Mouse (Mus musculus) liver, embryonic 14.5 days (tissue): ENCODE results near the gene Mboat2. TPM values are rescaled to one million over a fixed set of nuclear protein-coding genes. Genes with fewer than 3 reads are reported as not detected.

Experiments
- ATAC-seq: fragments of 200-750 bp; cut with Nextera tagmentation; 2 replicates; pipeline ENCODE4 v1.8.0; 2017; ENCODE audit warnings: moderate number of reproducible peaks, mild to moderate bottlenecking, moderate library complexity; ENCODE audit not compliant: insufficient read depth
- DNase-seq, 3 experiments: peaks; one replicate each; pipeline ENCODE4 v3.0.0-alpha.2; 2012 to 2013; ENCODE audit warnings: low read depth in 3 of 3, low spot score in 3 of 3
- H3K27ac ChIP-seq: fragments of 300-500 bp; sonication (generic); 2 replicates; pipeline ENCODE4 v1.5.1; 2014; ENCODE audit warnings: moderate library complexity, mild to moderate bottlenecking, control low read depth, inconsistent platforms
- H3K27me3 ChIP-seq: fragments of 300-500 bp; sonication (generic); 2 replicates; pipeline ENCODE4 v1.6.1; 2014; ENCODE audit warnings: mild to moderate bottlenecking, low read length, moderate library complexity; ENCODE audit not compliant: control insufficient read depth, insufficient read depth
- H3K36me3 ChIP-seq: fragments of 300-500 bp; sonication (generic); replicated peaks from 2 replicates; pipeline ENCODE4 v1.6.1; 2014; ENCODE audit warnings: low read depth; ENCODE audit not compliant: control insufficient read depth, insufficient read depth
- H3K4me1 ChIP-seq, 2 experiments: fragments of 200-500 bp in 1 of 2; fragments of 300-500 bp in 1 of 2; sonication (generic) in 1 of 2; replicated peaks; 2 replicates each; pipeline ENCODE4 v1.6.1; 2012 to 2014; ENCODE audit warnings: antibody characterized with exemption in 1 of 2, inconsistent platforms in 1 of 2, low read length in 1 of 2; ENCODE audit not compliant: control insufficient read depth in 2 of 2, insufficient read depth in 2 of 2
- H3K4me2 ChIP-seq: fragments of 300-500 bp; sonication (generic); 2 replicates; pipeline ENCODE4 v1.6.1; 2014; ENCODE audit warnings: low read depth, mild to moderate bottlenecking, control low read depth, moderate library complexity
- H3K4me3 ChIP-seq, 2 experiments: fragments of 200-500 bp in 1 of 2; fragments of 300-500 bp in 1 of 2; sonication (generic) in 1 of 2; 2 replicates each; pipeline ENCODE4 v1.5.1; 2012 to 2014; ENCODE audit warnings: low read depth in 2 of 2, low read length in 2 of 2, mild to moderate bottlenecking in 2 of 2, control low read depth in 1 of 2, inconsistent platforms in 1 of 2, moderate library complexity in 1 of 2; ENCODE audit not compliant: insufficient read depth in 1 of 2
- H3K9ac ChIP-seq: fragments of 300-500 bp; sonication (generic); replicated peaks from 2 replicates; pipeline ENCODE4 v1.6.1; 2014; ENCODE audit warnings: mild to moderate bottlenecking, control low read depth, moderate library complexity
- H3K9me3 ChIP-seq: fragments of 300-500 bp; sonication (generic); 2 replicates; pipeline ENCODE4 v1.6.1; 2016; ENCODE audit warnings: low read length, mixed read lengths; ENCODE audit not compliant: control insufficient read depth
- CTCF ChIP-seq: IDR thresholded peaks from 2 replicates; pipeline ENCODE4 v1.5.1; 2016; ENCODE audit warnings: antibody characterized with exemption, low read depth, control low read depth
- EP300 ChIP-seq: IDR thresholded peaks from 2 replicates; pipeline ENCODE4 v1.6.1; 2016; ENCODE audit warnings: antibody characterized with exemption, low read depth
- WGBS: fragments of 180-500 bp; shearing (Covaris S2); extraction: QIAGEN DNeasy Blood & Tissue Kit; methylation state at CpG from one replicate; pipeline ENCODE4 v1.1.7; 2014; ENCODE audit not compliant: insufficient replicate concordance; 5-methylcytosine and 5-hydroxymethylcytosine counted together
- polyA plus RNA-seq, 2 experiments: library from polyadenylated mRNA; depleted of rRNA in 1 of 2; stranded (reverse) in 1 of 2; unstranded in 1 of 2; fragments of >200 nt; fragmentation: Nextera tagmentation in 1 of 2; extraction: Ambion mirVana in 1 of 2; gene quantifications; 2 replicates each; pipeline versions ENCODE4 v1.2.1 to v1.2.3; 2012 to 2014

Mboat2 gene
- polyA plus RNA-seq, 2 experiments, result 1.3 to 3.6 TPM

DNA sequence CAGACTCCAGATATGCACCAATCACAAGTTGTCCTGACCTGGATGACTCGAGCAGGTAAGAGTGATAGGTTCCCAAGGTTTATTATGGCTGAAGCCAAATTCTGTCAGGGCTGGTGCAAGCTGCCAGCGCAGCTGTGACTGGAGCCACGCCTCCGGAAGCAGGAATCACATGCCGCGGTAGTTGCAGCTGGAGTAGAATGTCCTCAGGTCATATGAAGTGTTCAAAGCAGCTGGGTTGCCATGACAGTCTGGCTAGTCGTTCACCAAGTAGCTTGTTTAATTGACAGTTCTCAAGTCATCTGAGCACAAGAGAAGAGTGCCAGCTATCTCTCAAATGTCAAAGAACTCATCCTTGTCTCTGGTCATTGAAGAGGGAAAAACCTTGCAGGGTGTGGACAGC is 28.7 kb downstream of the Mboat2 start:
- no peak overlapping the region for H3K4me2 ChIP-seq
- H3K4me3 ChIP-seq, result no peak overlapping the region
- 72% methylated on average over 7 of the region's 7 CpGs for WGBS
- TF ChIP-seq CTCF, result no peak
- no peak for TF ChIP-seq EP300
- ATAC-seq (no peak), DNase-seq (no peak)
- H3K9ac ChIP-seq, result no peak overlapping the region
- H3K36me3 ChIP-seq, result no peaks in the 10 kb centered on the region
- H3K27ac ChIP-seq, result no peak overlapping the region
- H3K27me3 ChIP-seq, result no peaks in the 10 kb centered on the region
- no peaks in the 10 kb centered on the region for H3K9me3 ChIP-seq
- H3K4me1 ChIP-seq, result peaks cover 2 to 5% of the 10 kb centered on the region in 2 experiments; a peak in 1 of 4 replicates

DNA sequence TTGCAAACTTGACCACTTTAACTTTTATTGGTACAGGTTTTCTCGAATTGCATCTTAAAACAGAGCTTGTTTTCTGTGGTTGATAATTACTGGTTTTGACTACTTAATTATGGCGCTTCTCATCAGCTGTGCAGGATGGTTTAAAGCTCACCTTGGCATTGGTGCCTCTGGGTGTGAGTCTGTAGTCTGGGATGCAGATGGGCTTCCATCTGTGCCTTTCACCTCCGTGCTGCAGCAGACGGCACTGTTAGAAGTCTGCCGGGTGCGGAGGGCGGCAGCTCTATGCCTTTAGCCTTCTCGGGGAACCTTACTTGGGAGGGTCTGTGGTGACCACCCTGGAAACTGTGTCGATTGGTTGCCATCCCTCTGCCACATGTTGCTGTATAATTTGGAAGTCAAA is 29.8 kb downstream of the Mboat2 start:
- ATAC-seq (no peak), DNase-seq (no peak)
- TF ChIP-seq EP300, result no peak
- no peak for TF ChIP-seq CTCF
- Histone ChIP-seq H3K36me3 (no peaks in the 10 kb centered on the region), H3K4me3 (no peak overlapping the region), H3K4me2 (no peak overlapping the region), H3K27me3 (no peaks in the 10 kb centered on the region), H3K9ac (no peak overlapping the region), H3K9me3 (no peaks in the 10 kb centered on the region), H3K4me1 (peaks cover 2 to 5% of the 10 kb centered on the region in 2 experiments; a peak in 1 of 4 replicates), H3K27ac (no peak overlapping the region)
- WGBS, result 79% methylated on average over 9 of the region's 9 CpGs

DNA sequence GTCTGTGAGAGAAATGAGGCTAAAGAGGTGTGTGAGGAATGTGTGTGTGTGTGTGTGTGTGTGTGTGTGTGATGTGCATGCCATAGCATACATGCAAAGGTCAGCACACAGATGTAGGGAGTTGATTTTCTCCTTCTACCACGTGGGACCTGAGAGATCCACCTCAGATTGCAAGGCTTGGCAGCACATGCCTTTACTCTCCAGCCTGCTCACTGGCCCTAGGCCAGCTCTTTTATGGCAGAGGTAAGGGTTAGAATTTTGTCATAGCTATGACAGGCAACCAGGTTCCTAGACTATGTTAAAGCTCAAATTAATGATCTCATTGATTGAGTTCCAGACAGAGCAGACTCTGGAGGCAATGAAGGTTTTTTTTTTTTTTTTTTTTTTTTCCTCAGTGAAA is 33.1 kb downstream of the Mboat2 start:
- TF ChIP-seq CTCF, result no peak
- no peak for TF ChIP-seq EP300
- Histone ChIP-seq H3K4me3 (no peak overlapping the region), H3K36me3 (no peaks in the 10 kb centered on the region), H3K27ac (no peak overlapping the region), H3K9me3 (no peaks in the 10 kb centered on the region), H3K4me2 (no peak overlapping the region), H3K4me1 (peaks cover 2 to 9% of the 10 kb centered on the region in 2 experiments; a peak in 2 of 4 replicates), H3K9ac (no peak overlapping the region), H3K27me3 (no peaks in the 10 kb centered on the region)
- WGBS, result 39% methylated on average over 1 of the region's 1 CpGs
- ATAC-seq (no peak), DNase-seq (no peak)

GRCm38 (mm10) chr12:24866645-24867044 is 36.0 kb downstream of the Mboat2 start:
- H3K9ac ChIP-seq, result no peak overlapping the region
- no peak for DNase-seq
- TF ChIP-seq CTCF, result no peak
- H3K4me3 ChIP-seq, result no peak overlapping the region
- no peaks in the 10 kb centered on the region for H3K36me3 ChIP-seq
- H3K4me2 ChIP-seq, result no peak overlapping the region
- no peak overlapping the region for H3K27ac ChIP-seq
- no peak for ATAC-seq
- peaks cover 0 to 6% of the 10 kb centered on the region in 2 experiments; a peak in 2 of 4 replicates for H3K4me1 ChIP-seq
- no peaks in the 10 kb centered on the region for H3K9me3 ChIP-seq
- WGBS, result 50% methylated on average over 6 of the region's 6 CpGs
- no peaks in the 10 kb centered on the region for H3K27me3 ChIP-seq

GRCm38 (mm10) chr12:24868694-24869093 is 38.0 kb downstream of the Mboat2 start:
- TF ChIP-seq EP300, result no peak
- no peak for TF ChIP-seq CTCF
- Histone ChIP-seq H3K9ac (no peak overlapping the region; the same call in 1 of the 2 replicates), H3K4me1 (peaks cover 0 to 6% of the 10 kb centered on the region in 2 experiments; a peak in 2 of 4 replicates), H3K27ac (no peak overlapping the region), H3K9me3 (no peaks in the 10 kb centered on the region), H3K4me2 (no peak overlapping the region), H3K4me3 (no peak overlapping the region), H3K36me3 (no peaks in the 10 kb centered on the region), H3K27me3 (no peaks in the 10 kb centered on the region)
- ATAC-seq (no peak), DNase-seq (no peak)
- WGBS, result 50% methylated on average over 4 of the region's 4 CpGs
